Mouse (Mus musculus) left cerebral cortex, postnatal 25 days (tissue): ENCODE measurements at regions not wholly inside any gene's neighbourhood (a gene's known extent, or its start where the extent isn't known, plus 50 kb on each side); places are given as distances from the start of the nearest gene placed in this dataset.

Experiments
- DNase-seq, 2 experiments: peaks; one replicate each; pipeline ENCODE4 v3.0.0; 2022; ENCODE audit warnings: low spot score in 2 of 2, mixed read lengths in 1 of 2
- intact Hi-C: fragments of 180-260 bp; cut with DNase I; formaldehyde crosslinking; loops from one replicate; pipeline ENCODE4 v1.15.1; 2025

DNA sequence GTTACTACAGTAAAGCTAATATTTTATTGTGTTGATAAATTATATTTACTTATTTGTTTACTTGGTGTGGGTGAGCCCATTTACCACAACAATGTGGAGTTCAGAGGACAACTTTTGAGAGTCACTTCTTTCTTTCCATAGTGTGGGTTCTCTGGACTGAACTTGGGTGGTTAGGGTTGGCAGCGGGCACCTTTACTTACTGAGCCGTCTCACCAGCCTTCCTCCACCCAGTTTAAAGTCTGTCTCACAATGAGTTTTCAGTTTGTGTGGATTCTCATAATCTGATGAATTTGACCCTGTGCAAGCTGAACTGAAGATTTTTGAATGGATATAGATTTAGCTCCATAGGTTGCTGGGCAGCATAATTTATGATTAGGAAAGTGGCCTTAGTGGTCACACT lies 53.5 kb upstream of the Pth start:
- intact Hi-C loops = loop anchor here (2.0 to 10.0 kb wide), 2 partner anchors 61 to 153 kb away; no protein-coding TSS in a partner anchor
- no peak for DNase-seq

DNA sequence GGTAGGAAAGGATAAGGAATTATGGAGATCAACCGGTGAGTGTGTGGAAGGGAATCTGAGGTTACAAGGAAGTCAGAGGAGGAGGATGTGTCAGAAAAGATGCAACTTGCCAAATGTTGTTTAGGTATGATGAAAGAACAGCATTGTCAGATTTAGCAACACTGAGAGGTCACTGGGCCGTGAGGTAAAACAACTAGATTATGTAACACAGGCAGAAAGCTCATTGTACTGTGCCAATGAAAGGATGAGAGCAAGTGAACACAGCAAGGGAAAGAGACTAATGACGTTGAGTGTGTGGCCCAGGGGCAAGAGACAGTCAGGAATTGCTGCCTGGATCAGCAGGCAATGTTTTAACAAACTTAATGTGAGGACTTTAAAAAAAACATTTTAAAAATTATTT lies 55.2 kb upstream of the Pth start:
- intact Hi-C loops = loop anchor here (10.0 kb wide), 1 partner anchor 151 kb away; no protein-coding TSS in a partner anchor
- no peak for DNase-seq

DNA sequence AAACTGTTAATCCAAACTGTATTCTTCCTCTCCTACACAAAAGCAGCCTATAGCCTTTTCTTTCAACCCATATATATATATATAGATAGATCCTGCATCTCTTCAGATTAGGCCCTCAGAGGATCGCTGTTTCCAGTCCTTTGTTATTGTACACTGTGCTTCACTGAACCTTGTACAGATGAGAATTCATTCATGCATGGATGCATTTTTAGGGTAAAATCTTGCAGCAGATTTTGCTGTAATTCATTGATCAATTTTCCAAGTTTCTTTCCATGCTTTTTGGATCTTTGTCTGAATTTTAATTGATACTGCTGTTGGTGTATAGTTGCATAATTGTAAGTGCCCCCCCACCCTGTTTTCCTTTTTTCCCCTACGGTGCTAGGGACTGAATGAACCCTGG lies 56.6 kb upstream of the Pth start:
- intact Hi-C loops = loop anchor here (10.0 kb wide), 1 partner anchor 150 kb away; no protein-coding TSS in a partner anchor
- DNase-seq = no peak

DNA sequence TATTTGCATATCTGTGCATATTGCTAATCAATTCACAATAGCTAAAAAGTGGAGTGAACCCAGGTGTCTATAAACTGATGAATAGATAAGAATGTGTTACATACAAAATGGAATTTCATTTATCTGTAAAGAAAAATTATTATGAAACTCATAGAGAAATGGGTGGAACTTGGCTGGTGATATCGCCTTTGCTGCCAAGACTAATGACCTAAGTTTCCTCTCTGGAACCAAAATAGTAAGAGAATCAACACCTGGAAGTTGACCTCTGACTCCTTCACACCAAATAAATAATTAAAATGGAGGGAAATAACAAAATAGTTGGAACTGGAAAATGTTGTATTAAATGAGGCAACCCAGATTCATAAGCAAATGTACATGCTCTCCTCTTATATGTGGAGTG lies 53.2 kb upstream of the Far1 start:
- no peak for DNase-seq
- intact Hi-C loops = no loop called here

DNA sequence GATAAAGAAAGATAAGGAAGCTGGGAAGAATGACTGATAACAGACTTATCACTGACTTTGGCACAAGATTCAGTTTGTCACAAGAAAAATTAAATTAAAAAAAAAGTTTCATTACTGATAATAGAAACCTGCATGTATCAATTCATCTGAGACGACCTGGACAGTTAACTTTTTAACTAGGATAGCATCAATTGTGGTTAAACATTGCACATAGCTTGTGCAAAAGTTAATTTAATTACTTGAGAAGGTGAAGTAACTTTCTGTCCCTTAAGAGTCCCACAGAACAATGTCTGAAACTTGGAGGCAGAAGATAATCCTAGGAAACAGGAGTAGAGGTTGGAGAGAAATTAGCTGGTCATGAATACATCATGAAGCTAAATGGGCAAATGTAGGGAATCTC lies 51.3 kb upstream of the Far1 start:
- intact Hi-C loops = no loop called here
- no peak for DNase-seq
